In the genomic region with DNA sequence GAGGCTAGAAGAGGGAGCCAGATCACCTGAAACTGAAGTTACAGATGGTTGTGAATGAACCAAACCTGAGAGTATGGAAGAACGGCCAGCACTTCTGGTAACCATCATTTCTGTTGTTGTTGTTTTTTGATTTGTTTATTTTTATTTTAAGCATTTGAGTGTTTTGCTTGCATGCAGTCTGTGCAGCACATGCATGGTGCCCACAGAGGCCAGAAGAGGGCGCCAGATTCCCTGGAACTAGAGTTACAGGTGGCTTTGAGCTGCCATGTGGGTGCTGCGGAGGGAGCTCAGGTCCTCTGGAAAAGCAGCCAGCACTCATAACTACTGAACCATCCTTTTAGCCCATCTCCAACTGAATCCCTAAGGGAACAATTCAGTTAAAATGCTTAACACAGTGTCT, we compare ENCODE assay signal across 14 mouse cellular contexts.
A peak's percentile ranks its signal among the peaks of the same experiment; 100 is the strongest.
DNase-seq lines count a peak whose midpoint lies in the region; ATAC-seq and TF ChIP-seq lines count a peak whose summit lies in the region.
"Had no signal": no experiment of that assay in that cellular context is flagged by ENCODE, and none has a peak within 500 bp of the region (broad histone marks: within the 10 kb centered on the region; RNA-seq: fewer than 3 reads in every experiment).

No protein-coding gene starts in this region.

- no peak for TF ChIP-seq EP300 in liver, embryonic 14.5 days (IDR thresholded peaks at IDR 0.05; ENCODE audit: low read depth)
- TF ChIP-seq EP300 in CH12.LX (IDR thresholded peaks at IDR 0.05; ENCODE audit: low read length) = no peak

- H3K9ac ChIP-seq in liver, embryonic 14.5 days (replicated peaks) = no peak overlapping the region
- no peak overlapping the region for H3K9ac ChIP-seq in liver, embryonic 11.5 days (ENCODE audit: low read depth, low read length)
- no peak overlapping the region for H3K9ac ChIP-seq in CH12.LX (ENCODE audit: insufficient read depth, low read depth)
- H3K9ac ChIP-seq: heart, embryonic 13.5 days; hindbrain, embryonic 12.5 days; midbrain, embryonic 12.5 days had no signal

- no peak for TF ChIP-seq POLR2A in CH12.LX (IDR thresholded peaks at IDR 0.05; ENCODE audit: low read depth, low read length)

- WGBS in liver, embryonic 14.5 days (ENCODE audit: insufficient replicate concordance) = 53% methylated on average over 3 of the region's 3 CpGs
- 59% methylated on average over 3 of the region's 3 CpGs for WGBS in liver, embryonic 11.5 days

- no peaks in the 10 kb centered on the region for H3K4me1 ChIP-seq in liver, embryonic 14.5 days (replicated peaks; ENCODE audit: control insufficient read depth in 2 of 2, insufficient read depth in 2 of 2, low read length in 1 of 2)
- H3K4me1 ChIP-seq in liver, embryonic 11.5 days (replicated peaks; ENCODE audit: control insufficient read depth, insufficient read depth, low read length) = no peaks in the 10 kb centered on the region
- no peaks in the 10 kb centered on the region for H3K4me1 ChIP-seq in CH12.LX (ENCODE audit: control insufficient read depth in 1 of 2, insufficient read depth in 2 of 2)
- H3K4me1 ChIP-seq: embryonic facial prominence, embryonic 10.5 days; heart, embryonic 13.5 days; hindbrain, embryonic 12.5 days; midbrain, embryonic 12.5 days had no signal

- TF ChIP-seq RAD21 in CH12.LX (IDR thresholded peaks at IDR 0.05; ENCODE audit: low read depth, low read length) = peak; percentile 19

- TF ChIP-seq CTCF in liver, embryonic 14.5 days (IDR thresholded peaks at IDR 0.05; ENCODE audit: low read depth) = 0 out of 2 replicates have a peak, but pooled peaks have one; percentile 9
- TF ChIP-seq CTCF in CH12.LX (conservative IDR thresholded peaks at IDR 0.05 in 1 of 2, IDR thresholded peaks at IDR 0.05 in 1 of 2; ENCODE audit: low read depth in 2 of 2, low read length in 2 of 2) = peak in 1 of 2 experiments; percentile 40; a peak in 3 of 4 replicates

- H3K27ac ChIP-seq in liver, embryonic 14.5 days = no peak overlapping the region
- H3K27ac ChIP-seq in liver, embryonic 11.5 days (ENCODE audit: low read depth, low read length) = no peak overlapping the region
- no peak overlapping the region for H3K27ac ChIP-seq in CH12.LX (ENCODE audit: insufficient read depth, low read depth)
- H3K27ac ChIP-seq: embryonic facial prominence, embryonic 10.5 days; heart, embryonic 13.5 days; hindbrain, embryonic 12.5 days; midbrain, embryonic 12.5 days had no signal

- DNase-seq in heart, adult 11 months = peak; percentile 56
- DNase-seq in heart, adult 8-10 months (ENCODE audit: low spot score) = no peak
- no peak for DNase-seq in liver, embryonic 14.5 days (ENCODE audit: low read depth in 3 of 3, low spot score in 3 of 3)
- DNase-seq in liver, embryonic 11.5 days (ENCODE audit: low spot score) = no peak
- DNase-seq in CH12.LX (ENCODE audit: extremely low read depth) = peak; percentile 8
- peak; percentile 58 for DNase-seq in ZHBTc4 (ENCODE audit: low read depth, low spot score)
- DNase-seq in spleen, postnatal 4 days (ENCODE audit: low spot score in 2 of 2) = no peak
- no peak for DNase-seq in gastrocnemius, postnatal 36 days
- DNase-seq: kidney, postnatal 10 days; lung, postnatal 10 days had no signal

- H3K4me2 ChIP-seq in liver, embryonic 14.5 days (ENCODE audit: low read depth) = no peak overlapping the region
- H3K4me2 ChIP-seq in liver, embryonic 11.5 days = no peak overlapping the region
- H3K4me2 ChIP-seq in CH12.LX (ENCODE audit: insufficient read depth, low read depth, poor library complexity, severe bottlenecking) = no peak overlapping the region
- H3K4me2 ChIP-seq: heart, embryonic 13.5 days; hindbrain, embryonic 12.5 days; midbrain, embryonic 12.5 days had no signal

- H3K4me3 ChIP-seq in liver, embryonic 14.5 days (ENCODE audit: insufficient read depth in 1 of 2, low read depth in 2 of 2, low read length in 2 of 2) = no peak overlapping the region
- no peak overlapping the region for H3K4me3 ChIP-seq in liver, embryonic 11.5 days (ENCODE audit: low read depth, low read length)
- no peak overlapping the region for H3K4me3 ChIP-seq in CH12.LX (replicated peaks in 1 of 3; ENCODE audit: low read depth in 2 of 3, low read length in 2 of 3, poor library complexity in 1 of 3)
- H3K4me3 ChIP-seq: embryonic facial prominence, embryonic 10.5 days; heart, embryonic 13.5 days; hindbrain, embryonic 12.5 days; midbrain, embryonic 12.5 days had no signal

- H3K36me3 ChIP-seq in liver, embryonic 14.5 days (replicated peaks; ENCODE audit: control insufficient read depth, insufficient read depth, low read depth) = no peaks in the 10 kb centered on the region
- H3K36me3 ChIP-seq in liver, embryonic 11.5 days (ENCODE audit: control insufficient read depth, insufficient read depth, low read length) = no peaks in the 10 kb centered on the region
- H3K36me3 ChIP-seq in CH12.LX (replicated peaks in 1 of 2; ENCODE audit: control insufficient read depth in 1 of 2, insufficient read depth in 1 of 2, low read length in 1 of 2) = no peaks in the 10 kb centered on the region
- H3K36me3 ChIP-seq: embryonic facial prominence, embryonic 10.5 days; heart, embryonic 13.5 days; hindbrain, embryonic 12.5 days; midbrain, embryonic 12.5 days had no signal

- no peaks in the 10 kb centered on the region for H3K27me3 ChIP-seq in liver, embryonic 14.5 days (ENCODE audit: control insufficient read depth, insufficient read depth, low read length)
- H3K27me3 ChIP-seq in liver, embryonic 11.5 days (replicated peaks; ENCODE audit: control insufficient read depth, insufficient read depth, low read length) = no peaks in the 10 kb centered on the region
- H3K27me3 ChIP-seq in CH12.LX (replicated peaks) = no peaks in the 10 kb centered on the region
- H3K27me3 ChIP-seq: heart, embryonic 13.5 days; hindbrain, embryonic 12.5 days; midbrain, embryonic 12.5 days had no signal

- intact Hi-C loops in gastrocnemius, postnatal 36 days (cut with DNase I) = no loop called here

- ATAC-seq in liver, embryonic 14.5 days (ENCODE audit: insufficient read depth) = no peak
- no peak for ATAC-seq in liver, embryonic 11.5 days (replicated peaks; ENCODE audit: low FRiP score)

- dilution Hi-C loops in CH12.LX (cut with MboI; ENCODE audit: extremely low pct_ligation_motif_present, extremely low pct_unique_long_range_greater_than_20kb, low sequenced_read_pairs) = no loop called here

- in situ Hi-C loops in CH12.LX (cut with MboI; ENCODE audit: low pct_ligation_motif_present, low pct_unique_long_range_greater_than_20kb, low sequenced_read_pairs) = no loop called here

- H3K9me3 ChIP-seq in liver, embryonic 14.5 days (ENCODE audit: control insufficient read depth, low read length) = no peaks in the 10 kb centered on the region
- no peaks in the 10 kb centered on the region for H3K9me3 ChIP-seq in liver, embryonic 11.5 days (ENCODE audit: control insufficient read depth, low read length)
- no peaks in the 10 kb centered on the region for H3K9me3 ChIP-seq in CH12.LX (replicated peaks; ENCODE audit: low read length)
- H3K9me3 ChIP-seq: embryonic facial prominence, embryonic 10.5 days; hindbrain, embryonic 12.5 days; midbrain, embryonic 12.5 days had no signal

- H3K79me2 ChIP-seq in CH12.LX (replicated peaks; ENCODE audit: control insufficient read depth, extremely low read depth, insufficient read depth, poor library complexity, severe bottlenecking) = no peaks in the 10 kb centered on the region

TF ChIP-seq in CH12.LX, 34 proteins besides CTCF, POLR2A, EP300 and RAD21:
- peak; percentile 2; the same call in 1 of the 2 replicates for TF ChIP-seq SMC3 (IDR thresholded peaks at IDR 0.05; ENCODE audit: low read depth, low read length)
- TF ChIP-seq HCFC1 (IDR thresholded peaks at IDR 0.05; ENCODE audit: low read depth, low read length) = no peak

Comparison
In these comparisons a context has a peak if more than half of its experiments do, and no peak if none do; other contexts are left out.
1. DNase-seq: peak in heart, adult 11 months (single experiment), CH12.LX (single experiment) and ZHBTc4 (single experiment); none in heart, adult 8-10 months (single experiment), liver, embryonic 14.5 days (0 of 3), liver, embryonic 11.5 days (single experiment), spleen, postnatal 4 days (0 of 2) and gastrocnemius, postnatal 36 days (0 of 2).